Mouse (Mus musculus): ENCODE measurements around the gene Sohlh1.

DNA sequence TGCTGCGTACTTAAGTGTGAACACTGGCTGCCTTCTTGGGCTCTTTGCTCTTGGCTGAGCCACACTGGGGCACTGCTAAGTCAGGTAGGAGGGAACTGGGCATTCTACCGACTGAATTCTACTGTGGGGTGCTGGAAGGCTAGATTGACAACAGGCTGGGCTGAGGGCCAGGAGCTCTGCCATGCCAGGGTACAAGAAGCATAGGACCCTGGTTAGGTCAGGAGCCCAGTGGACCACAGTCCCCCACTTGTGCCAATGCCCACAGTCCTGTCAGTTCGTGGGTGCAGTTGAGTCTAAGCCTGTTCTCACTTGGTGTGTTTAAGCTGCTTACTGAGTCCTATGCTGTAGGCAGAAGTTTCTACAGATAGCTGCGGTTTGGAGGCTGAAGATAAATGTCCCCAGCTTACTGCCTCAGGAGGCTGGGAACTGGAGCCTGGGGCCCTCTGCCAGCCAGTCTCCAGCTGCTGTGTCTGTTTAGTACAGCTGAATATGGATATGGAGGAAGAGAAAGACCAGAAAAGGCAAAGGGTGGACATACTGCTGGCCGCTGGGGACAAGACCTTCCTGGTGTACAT, 15.7 kb upstream of the Sohlh1 start:
- TF ChIP-seq CTCF (IDR thresholded peaks at IDR 0.05), result no peak
- TF ChIP-seq EP300 (IDR thresholded peaks at IDR 0.05), result no peak

Measured in lung, postnatal 0 days (tissue).